In the genomic region with DNA sequence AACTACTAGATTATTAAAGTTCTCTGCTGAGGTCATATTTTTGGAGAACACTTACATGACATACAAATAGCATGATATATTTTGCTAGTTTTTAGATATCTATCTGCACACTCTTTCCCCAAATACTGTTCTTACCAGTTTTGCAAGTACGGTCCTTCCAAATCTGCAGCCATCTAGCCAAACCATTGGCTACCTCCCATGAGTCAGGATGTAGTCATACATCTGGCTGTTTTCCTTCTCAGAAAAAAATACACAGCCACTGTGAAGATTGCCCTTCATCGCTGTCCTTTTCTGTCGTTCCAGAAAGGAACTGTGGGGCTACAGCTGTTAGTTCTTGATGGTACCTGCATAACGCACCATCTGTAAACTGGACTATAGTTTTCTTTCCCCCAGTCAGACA, we compare ENCODE assay signal across 19 mouse cellular contexts.
"Had no signal": no experiment of that assay in that cellular context is flagged by ENCODE, and none has a peak within 500 bp of the region (broad histone marks: within the 10 kb centered on the region; RNA-seq: fewer than 3 reads in every experiment).

No protein-coding gene starts in this region.

- H3K36me3 ChIP-seq: limb, embryonic 12.5 days; limb, embryonic 15.5 days; midbrain, embryonic 12.5 days; midbrain, embryonic 15.5 days; neural tube, embryonic 13.5 days had no signal

- ATAC-seq: liver, postnatal 0 days; lung, postnatal 0 days; midbrain, embryonic 15.5 days had no signal

- H3K9ac ChIP-seq: limb, embryonic 12.5 days; limb, embryonic 15.5 days; liver, embryonic 14.5 days; liver, postnatal 0 days; lung, embryonic 14.5 days; midbrain, embryonic 12.5 days; midbrain, embryonic 15.5 days; neural tube, embryonic 13.5 days had no signal

- H3K9me3 ChIP-seq: limb, embryonic 12.5 days; limb, embryonic 15.5 days; midbrain, embryonic 12.5 days; midbrain, embryonic 15.5 days; neural tube, embryonic 13.5 days had no signal

- DNase-seq: kidney, postnatal 14 days; kidney, postnatal 4 days; left cerebral cortex, postnatal 4 days; liver, postnatal 0 days; lung, embryonic 14.5 days; retina, postnatal 1 day; right cerebral cortex, postnatal 25 days; thymus, adult 18-20 months; thymus, postnatal 4 days had no signal

- H3K4me3 ChIP-seq: limb, embryonic 12.5 days; limb, embryonic 15.5 days; midbrain, embryonic 12.5 days; midbrain, embryonic 15.5 days; myocyte; neural tube, embryonic 13.5 days had no signal

- H3K4me2 ChIP-seq: limb, embryonic 12.5 days; limb, embryonic 15.5 days; liver, embryonic 11.5 days; lung, embryonic 14.5 days; midbrain, embryonic 12.5 days; midbrain, embryonic 15.5 days; neural tube, embryonic 13.5 days had no signal

- H3K27ac ChIP-seq: limb, embryonic 12.5 days; limb, embryonic 15.5 days; liver, embryonic 14.5 days; macrophage; midbrain, embryonic 12.5 days; midbrain, embryonic 15.5 days; neural tube, embryonic 13.5 days had no signal

- H3K27me3 ChIP-seq: limb, embryonic 12.5 days; limb, embryonic 15.5 days; midbrain, embryonic 12.5 days; midbrain, embryonic 15.5 days; neural tube, embryonic 13.5 days had no signal

- H3K4me1 ChIP-seq: limb, embryonic 12.5 days; limb, embryonic 15.5 days; midbrain, embryonic 12.5 days; midbrain, embryonic 15.5 days; neural tube, embryonic 13.5 days had no signal
